7 mouse cellular contexts compared by ENCODE assay signal in the genomic region with DNA sequence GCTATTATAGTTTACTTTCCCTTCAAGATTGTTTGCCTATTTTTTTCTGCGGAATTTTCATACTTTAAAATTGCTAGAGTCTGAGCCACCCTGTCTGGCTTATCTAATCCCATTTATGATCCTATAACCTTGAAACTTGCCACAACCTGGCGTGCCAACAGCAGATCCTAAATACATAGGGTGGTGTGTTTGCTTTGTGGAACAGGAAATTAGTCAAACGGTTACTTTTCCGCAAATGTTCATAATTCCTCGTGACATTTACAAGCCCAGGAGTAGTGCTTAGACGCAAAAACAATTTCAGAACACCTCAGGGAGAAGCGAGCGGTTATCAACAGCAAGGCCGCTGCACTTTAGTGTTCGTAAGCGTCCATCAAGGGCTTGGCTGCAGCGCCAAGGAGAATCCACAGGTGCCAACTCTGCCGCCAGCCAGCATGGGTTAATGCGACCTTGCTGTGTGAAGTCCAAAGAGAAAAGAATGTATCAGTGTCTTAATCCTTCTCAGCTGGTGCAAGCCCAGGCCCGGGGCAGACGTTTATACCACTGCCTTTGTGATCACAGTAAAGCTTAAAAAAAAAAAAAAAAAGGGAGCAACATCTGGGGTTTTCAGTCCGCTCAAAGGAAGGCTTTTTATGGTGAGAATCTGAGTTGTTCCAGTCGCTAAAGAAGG. TPM values are rescaled to one million over a fixed set of nuclear protein-coding genes. Genes with fewer than 3 reads are reported as not detected.
DNase-seq lines count a peak whose midpoint lies in the region; ATAC-seq and TF ChIP-seq lines count a peak whose summit lies in the region.

No protein-coding gene starts in this region.

- H3K4me3 ChIP-seq in ES-E14 (ENCODE audit: insufficient read depth in 1 of 2, low read depth in 1 of 2, low read length in 2 of 2, poor library complexity in 1 of 2, severe bottlenecking in 1 of 2): peak overlapping the region; percentile 24 to 35; a peak in 3 of 4 replicates
- no peak overlapping the region for H3K4me3 ChIP-seq in heart, embryonic 14.5 days (ENCODE audit: control insufficient read depth in 1 of 2, insufficient read depth in 1 of 2, low read depth in 1 of 2, low read length in 2 of 2)

- in situ Hi-C loops in ES-E14 (cut with MboI; ENCODE audit: low sequenced_read_pairs in 2 of 2, unreplicated experiment in 2 of 2): loop anchor here (25.0 kb wide), 1 partner anchor 347 kb away; no protein-coding TSS in a partner anchor

- DNase-seq in ES-E14 (ENCODE audit: low read depth, low spot score): no peak
- peak; percentile 49 to 52 for DNase-seq in adrenal gland, postnatal 36 days
- peak; percentile 54 for DNase-seq in mesoderm, embryonic 11.5 days (ENCODE audit: low read depth, low spot score)
- DNase-seq in right cerebral cortex, postnatal 14 days: no peak
- DNase-seq in spleen, postnatal 36 days (ENCODE audit: low spot score in 2 of 2): no peak
- DNase-seq in urinary bladder, postnatal 25 days (ENCODE audit: low spot score): no peak

- no peak for ATAC-seq in heart, embryonic 14.5 days (ENCODE audit: insufficient number of reproducible peaks, insufficient read depth, low FRiP score, low read depth)

- WGBS in heart, embryonic 14.5 days: 25% methylated on average over 18 of the region's 18 CpGs

- no peaks in the 10 kb centered on the region for H3K27me3 ChIP-seq in heart, embryonic 14.5 days (ENCODE audit: control insufficient read depth, insufficient read depth, low read length)

- H3K9ac ChIP-seq in ES-E14 (ENCODE audit: insufficient read depth, low read depth, low read length, poor library complexity, severe bottlenecking): 0 out of 2 replicates have a peak overlapping the region, but pooled peaks have one; percentile 30
- peak overlapping the region; percentile 53; the same call in 1 of the 2 replicates for H3K9ac ChIP-seq in heart, embryonic 14.5 days (ENCODE audit: low read length)

- H3K4me1 ChIP-seq in ES-E14 (ENCODE audit: control insufficient read depth in 2 of 2, insufficient read depth in 2 of 2, low read length in 2 of 2, poor library complexity in 1 of 2): peaks cover 8 to 17% of the 10 kb centered on the region in 2 experiments
- peaks cover 28 to 38% of the 10 kb centered on the region in 2 experiments for H3K4me1 ChIP-seq in heart, embryonic 14.5 days (ENCODE audit: control insufficient read depth in 2 of 2, insufficient read depth in 2 of 2, low read length in 2 of 2)

- no peaks in the 10 kb centered on the region for H3K36me3 ChIP-seq in ES-E14 (ENCODE audit: control insufficient read depth, insufficient read depth, low read length, poor library complexity, severe bottlenecking)
- no peaks in the 10 kb centered on the region for H3K36me3 ChIP-seq in heart, embryonic 14.5 days (ENCODE audit: control insufficient read depth, insufficient read depth, low read length)

- no peak overlapping the region; the same call in 1 of the 2 replicates for H3K27ac ChIP-seq in ES-E14 (ENCODE audit: insufficient read depth, low read depth, low read length, poor library complexity, severe bottlenecking)
- H3K27ac ChIP-seq in heart, embryonic 14.5 days (replicated peaks in 1 of 2; ENCODE audit: control insufficient read depth in 1 of 2, insufficient read depth in 1 of 2, low read depth in 2 of 2, low read length in 2 of 2): peak overlapping the region; percentile 63 to 80

- H3K4me2 ChIP-seq in heart, embryonic 14.5 days (ENCODE audit: low read length): peak overlapping the region; percentile 54

- no peaks in the 10 kb centered on the region for H3K9me3 ChIP-seq in ES-E14 (ENCODE audit: control insufficient read depth, insufficient read depth, low read depth, low read length)
- H3K9me3 ChIP-seq in heart, embryonic 14.5 days (ENCODE audit: control insufficient read depth, low read length): no peaks in the 10 kb centered on the region

TF ChIP-seq in ES-E14, 5 proteins besides CTCF, POLR2A, EP300 and RAD21:
- TF ChIP-seq ZNF384 (IDR thresholded peaks at IDR 0.05; ENCODE audit: low read depth, low read length) (peak; percentile 92), ZC3H11A (IDR thresholded peaks at IDR 0.05; ENCODE audit: borderline replicate concordance, low read depth, low read length) (no peak)

RNA-seq across cellular contexts. Expression of a gene that starts 18.7 kb away (rescaled TPM):
- 0.36 and 0.42 TPM in 2 replicates for total RNA-seq in ES-E14 (2012; rRNA removed)
- total RNA-seq in adrenal gland, postnatal 36 days (2021): under 1 TPM; 0.43 to 0.49 TPM
- 1.1 and 1.9 TPM in 2 replicates for polyA plus RNA-seq in heart, embryonic 14.5 days (2014; fragmentation: Nextera tagmentation; extraction: Ambion mirVana)

RNA-seq across cellular contexts. Expression of a gene that starts 20.9 kb away (rescaled TPM):
- total RNA-seq in ES-E14 (2012; rRNA removed): 2.3 and 2.6 TPM in 2 replicates
- total RNA-seq in adrenal gland, postnatal 36 days (2021): 10 to 100 TPM; 13.2 to 21.4 TPM
- polyA plus RNA-seq in heart, embryonic 14.5 days (2014; fragmentation: Nextera tagmentation; extraction: Ambion mirVana): 11.7 and 12.8 TPM in 2 replicates

RNA-seq across cellular contexts. Expression of a gene that starts 22.5 kb away (rescaled TPM):
- total RNA-seq in ES-E14 (2012; rRNA removed): 4.7 and 6.1 TPM in 2 replicates
- 1 to 10 TPM; 3.0 to 3.4 TPM for total RNA-seq in adrenal gland, postnatal 36 days (2021)
- 5.8 and 6.5 TPM in 2 replicates for polyA plus RNA-seq in heart, embryonic 14.5 days (2014; fragmentation: Nextera tagmentation; extraction: Ambion mirVana)

Comparison
In these comparisons a context has a peak if more than half of its experiments do, and no peak if none do; other contexts are left out.
1. DNase-seq: peak in adrenal gland, postnatal 36 days (2 of 2) and mesoderm, embryonic 11.5 days (single experiment); none in ES-E14 (single experiment), right cerebral cortex, postnatal 14 days (single experiment), spleen, postnatal 36 days (0 of 2) and urinary bladder, postnatal 25 days (single experiment).
2. H3K4me3 ChIP-seq: peak in ES-E14 (2 of 2); none in heart, embryonic 14.5 days (0 of 2).